Mouse (Mus musculus): Measurements from ENCODE around the gene Entpd7.

GRCm38 (mm10) chr19:43675525-43676400 lies 13.7 kb upstream of the Entpd7 start:
- TF ChIP-seq POLR2A (IDR thresholded peaks at IDR 0.05; ENCODE audit: borderline replicate concordance, extremely low read depth, low read depth, low read length) = no peak
- TF ChIP-seq CTCF (IDR thresholded peaks at IDR 0.05; ENCODE audit: insufficient read depth, low read length) = no peak
